Mouse (Mus musculus): ENCODE measurements at regions not wholly inside any gene's neighbourhood (a gene's known extent, or its start where the extent isn't known, plus 50 kb on each side); places are given as distances from the start of the nearest gene placed in this dataset.

DNA sequence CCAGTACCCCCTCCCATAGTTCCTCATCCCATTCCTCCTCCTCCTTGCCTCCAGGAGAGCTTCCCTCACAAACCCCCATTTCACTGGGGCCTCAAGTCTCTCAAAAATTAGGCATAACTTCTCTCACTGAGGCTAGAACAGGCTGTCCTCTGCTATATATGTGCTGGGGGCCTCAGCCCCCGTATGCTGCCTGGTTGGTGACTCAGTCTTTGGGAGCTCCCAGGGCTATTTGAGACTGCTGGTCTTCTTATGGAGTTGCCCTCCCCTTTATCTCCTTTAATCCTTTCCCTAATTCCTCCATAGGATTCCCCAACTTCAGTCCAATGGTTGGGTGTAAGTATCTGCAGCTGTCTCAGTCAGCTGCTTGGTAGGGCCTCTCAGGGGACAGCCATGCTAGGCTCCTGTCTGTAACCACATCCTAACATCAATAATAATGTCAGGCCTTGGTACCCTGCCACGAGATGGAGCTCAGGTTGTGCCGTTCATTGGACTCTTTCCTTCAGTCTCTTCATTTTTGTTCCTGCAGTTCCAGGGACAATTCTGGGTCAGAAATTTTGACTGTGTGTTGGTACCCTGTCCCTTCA is 1126.1 kb upstream of the Lrrc6 start:
- WGBS, result 83% methylated on average over 3 of the region's 3 CpGs
- no peak for DNase-seq (ENCODE audit: low spot score)

DNA sequence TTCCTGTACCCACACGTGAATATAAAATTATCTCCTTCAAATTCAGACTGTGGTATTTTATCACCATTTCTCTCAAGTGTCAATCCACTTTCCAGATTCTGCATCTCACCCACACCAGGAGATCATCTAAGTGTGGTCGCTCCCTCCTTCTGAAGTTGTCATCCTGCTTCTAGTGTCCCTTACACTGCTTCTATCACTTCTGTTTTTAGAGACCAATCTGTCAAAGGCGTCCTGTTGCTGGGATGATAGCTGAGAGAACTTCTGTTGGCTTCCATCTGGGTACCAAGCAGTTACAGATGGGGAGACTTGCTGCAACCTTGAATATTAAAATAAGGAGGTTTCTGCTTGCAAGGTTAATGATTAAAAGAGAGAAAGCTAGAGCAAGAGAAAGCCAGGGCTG is 1111.2 kb upstream of the Lrrc6 start:
- no peaks in the 10 kb centered on the region for H3K36me3 ChIP-seq
- H3K27me3 ChIP-seq (ENCODE audit: insufficient read depth, poor library complexity, severe bottlenecking), result no peaks in the 10 kb centered on the region
- H3K27ac ChIP-seq, result no peak overlapping the region
- WGBS, result 76% methylated on average over 3 of the region's 3 CpGs
- DNase-seq (ENCODE audit: low spot score), result no peak
- H3K9me3 ChIP-seq, result no peaks in the 10 kb centered on the region
- H3K4me3 ChIP-seq, result no peak overlapping the region
- H3K4me1 ChIP-seq (replicated peaks), result no peaks in the 10 kb centered on the region

More for the DNA sequence above, 1126.1 kb upstream of the Lrrc6 start:
- Histone ChIP-seq H3K9me3 (peaks cover 2% of the 10 kb centered on the region; the same call in 1 of the 2 replicates), H3K27me3 (ENCODE audit: insufficient read depth, poor library complexity, severe bottlenecking) (no peaks in the 10 kb centered on the region), H3K4me1 (replicated peaks) (no peaks in the 10 kb centered on the region), H3K36me3 (no peaks in the 10 kb centered on the region), H3K4me3 (no peak overlapping the region), H3K27ac (no peak overlapping the region)

DNA sequence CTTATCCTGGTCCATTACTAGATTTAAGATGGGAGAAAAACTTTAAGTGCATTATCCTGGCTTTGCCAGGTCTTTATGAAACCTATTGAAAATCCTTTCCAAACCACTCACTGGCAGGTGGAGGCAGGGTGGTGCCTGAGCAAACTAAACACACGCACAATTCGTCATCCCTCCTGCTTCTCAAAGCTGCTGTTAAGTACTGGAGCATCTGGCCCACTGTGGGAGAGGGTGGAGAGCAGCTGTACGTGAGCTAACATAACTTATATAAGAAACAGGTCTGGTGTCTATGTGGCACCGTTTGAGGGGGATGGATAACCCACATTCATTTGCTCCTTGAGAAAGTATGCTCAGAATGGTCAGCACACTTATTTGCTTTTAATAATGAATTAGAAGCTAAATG is 1097.7 kb upstream of the Lrrc6 start:
- no peaks in the 10 kb centered on the region for H3K36me3 ChIP-seq
- no peaks in the 10 kb centered on the region for H3K9me3 ChIP-seq
- no peak overlapping the region for H3K27ac ChIP-seq
- no peaks in the 10 kb centered on the region for H3K4me1 ChIP-seq (replicated peaks)
- 85% methylated on average over 4 of the region's 4 CpGs for WGBS
- no peak overlapping the region for H3K4me3 ChIP-seq
- DNase-seq (ENCODE audit: low spot score), result no peak
- no peaks in the 10 kb centered on the region for H3K27me3 ChIP-seq (ENCODE audit: insufficient read depth, poor library complexity, severe bottlenecking)

DNA sequence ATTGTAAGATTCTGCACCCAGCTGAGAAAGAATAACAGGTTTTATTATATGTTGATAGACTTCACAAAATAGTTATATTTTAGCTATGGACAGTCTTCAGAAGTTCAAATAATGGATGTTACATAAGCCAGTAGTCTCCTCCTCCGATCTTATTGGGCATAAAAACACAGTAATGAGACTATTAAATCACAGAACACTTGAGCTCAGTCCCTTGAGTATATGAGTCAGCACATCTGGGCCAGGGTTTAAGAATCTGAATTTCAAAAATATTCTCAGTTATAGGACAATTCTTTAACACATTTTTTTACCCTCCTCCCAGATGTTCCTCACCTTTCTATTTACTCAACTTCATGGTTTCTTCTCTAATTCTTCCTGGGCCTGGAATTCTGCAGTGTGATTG is 1075.9 kb upstream of the Lrrc6 start:
- Histone ChIP-seq H3K9me3 (no peaks in the 10 kb centered on the region), H3K4me1 (replicated peaks) (no peaks in the 10 kb centered on the region), H3K27ac (no peak overlapping the region), H3K27me3 (ENCODE audit: insufficient read depth, poor library complexity, severe bottlenecking) (no peaks in the 10 kb centered on the region), H3K4me3 (no peak overlapping the region), H3K36me3 (no peaks in the 10 kb centered on the region)
- 84% methylated on average over 1 of the region's 1 CpGs for WGBS
- DNase-seq (ENCODE audit: low spot score), result no peak

DNA sequence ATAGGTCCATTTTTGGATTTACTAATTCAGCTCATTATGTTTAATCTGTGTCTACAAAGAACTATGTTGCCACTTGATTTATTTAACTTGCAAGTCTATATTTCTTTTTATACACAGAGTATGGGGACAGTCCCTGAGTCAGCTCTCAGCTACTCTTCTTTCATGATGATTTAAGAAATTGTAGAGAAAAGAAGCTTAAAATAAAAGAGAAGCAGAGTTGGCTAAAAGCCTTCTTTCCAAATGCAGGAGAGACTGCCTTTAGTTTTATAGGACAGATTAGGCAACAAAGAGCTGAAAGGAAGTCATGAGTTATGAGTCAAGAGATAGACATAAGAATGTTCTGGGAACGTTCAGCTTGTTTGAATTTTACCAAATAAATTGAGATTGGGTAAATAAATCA is 1070.9 kb upstream of the Lrrc6 start:
- WGBS, result 75% methylated on average over 1 of the region's 1 CpGs
- H3K27ac ChIP-seq, result no peak overlapping the region
- no peaks in the 10 kb centered on the region for H3K4me1 ChIP-seq (replicated peaks)
- DNase-seq (ENCODE audit: low spot score), result no peak
- no peaks in the 10 kb centered on the region for H3K27me3 ChIP-seq (ENCODE audit: insufficient read depth, poor library complexity, severe bottlenecking)
- H3K9me3 ChIP-seq, result no peaks in the 10 kb centered on the region
- no peaks in the 10 kb centered on the region for H3K36me3 ChIP-seq
- no peak overlapping the region for H3K4me3 ChIP-seq

DNA sequence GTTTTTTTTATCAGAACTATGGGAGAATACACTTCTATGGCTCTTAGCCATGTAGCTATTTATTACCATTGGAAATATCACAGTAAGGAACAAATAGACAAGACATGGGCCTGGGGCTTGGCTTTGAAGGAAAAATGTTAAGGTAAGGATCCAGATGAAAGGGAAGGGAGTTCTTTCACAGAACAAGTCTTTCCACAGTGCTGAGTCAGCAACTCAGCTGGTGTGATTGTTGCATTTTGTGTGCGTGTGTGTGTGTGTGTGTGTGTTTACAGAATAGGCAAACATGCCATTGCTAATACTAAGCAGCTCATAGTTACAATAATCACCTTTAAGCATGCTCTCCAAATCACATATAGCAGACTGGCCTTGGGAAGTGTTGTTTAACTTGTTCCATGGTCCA is 1056.6 kb upstream of the Lrrc6 start:
- WGBS, result 74% methylated on average over 1 of the region's 1 CpGs
- no peak for DNase-seq (ENCODE audit: low spot score)
- H3K36me3 ChIP-seq, result no peaks in the 10 kb centered on the region
- H3K4me3 ChIP-seq, result no peak overlapping the region
- no peaks in the 10 kb centered on the region for H3K9me3 ChIP-seq
- no peaks in the 10 kb centered on the region for H3K27me3 ChIP-seq (ENCODE audit: insufficient read depth, poor library complexity, severe bottlenecking)
- no peak overlapping the region for H3K27ac ChIP-seq
- no peaks in the 10 kb centered on the region for H3K4me1 ChIP-seq (replicated peaks)

DNA sequence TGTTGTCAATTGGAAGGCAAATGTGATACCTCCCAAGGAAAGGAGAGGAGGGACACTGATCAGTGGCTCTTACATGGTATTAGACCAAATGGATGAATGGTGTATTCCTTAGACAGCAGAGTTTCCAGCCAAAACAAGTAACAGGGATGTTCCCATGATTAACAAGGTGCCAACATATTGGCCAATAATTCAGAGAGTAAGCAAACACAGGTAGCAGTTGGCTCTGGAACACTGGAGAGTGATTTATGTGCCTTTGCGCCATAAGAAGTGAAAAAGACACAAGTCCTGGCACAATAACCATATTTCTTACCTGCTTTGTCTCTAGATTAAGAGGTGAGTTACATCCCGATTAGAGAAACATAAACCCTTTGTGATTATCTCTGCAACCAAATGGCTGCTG is 1051.2 kb upstream of the Lrrc6 start:
- Histone ChIP-seq H3K27me3 (ENCODE audit: insufficient read depth, poor library complexity, severe bottlenecking) (no peaks in the 10 kb centered on the region), H3K4me1 (replicated peaks) (no peaks in the 10 kb centered on the region), H3K27ac (no peak overlapping the region), H3K36me3 (no peaks in the 10 kb centered on the region), H3K4me3 (no peak overlapping the region), H3K9me3 (no peaks in the 10 kb centered on the region)
- WGBS, result 91% methylated on average over 2 of the region's 2 CpGs
- no peak for DNase-seq (ENCODE audit: low spot score)

DNA sequence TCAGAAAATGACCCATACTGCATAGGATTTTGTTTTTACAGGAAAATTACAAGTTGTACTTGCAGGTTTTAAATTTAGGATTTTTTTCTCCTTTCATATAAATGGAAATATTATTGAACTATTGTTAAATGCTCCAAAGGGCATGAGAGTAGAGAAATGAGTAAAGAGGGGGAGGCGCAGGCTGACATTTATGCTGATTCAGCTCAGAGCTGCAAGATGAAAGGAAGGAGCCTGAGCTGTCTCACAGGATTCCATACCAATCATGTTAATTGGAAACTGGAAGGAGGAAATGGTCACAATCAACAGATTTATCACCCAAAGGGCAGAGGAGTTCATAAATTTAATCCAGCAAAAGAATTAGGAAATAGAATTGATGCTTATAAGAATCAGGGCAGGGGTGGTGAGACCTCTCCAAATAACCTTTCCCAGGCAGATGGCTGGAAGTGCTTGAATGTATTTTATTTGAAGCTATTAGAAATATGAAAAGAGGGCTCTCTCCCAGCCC is 1046.2 kb upstream of the Lrrc6 start:
- Histone ChIP-seq H3K4me1 (replicated peaks) (no peaks in the 10 kb centered on the region), H3K9me3 (no peaks in the 10 kb centered on the region), H3K4me3 (no peak overlapping the region), H3K36me3 (no peaks in the 10 kb centered on the region), H3K27me3 (ENCODE audit: insufficient read depth, poor library complexity, severe bottlenecking) (no peaks in the 10 kb centered on the region), H3K27ac (no peak overlapping the region)
- no peak for DNase-seq (ENCODE audit: low spot score)
- 90% methylated on average over 1 of the region's 1 CpGs for WGBS

DNA sequence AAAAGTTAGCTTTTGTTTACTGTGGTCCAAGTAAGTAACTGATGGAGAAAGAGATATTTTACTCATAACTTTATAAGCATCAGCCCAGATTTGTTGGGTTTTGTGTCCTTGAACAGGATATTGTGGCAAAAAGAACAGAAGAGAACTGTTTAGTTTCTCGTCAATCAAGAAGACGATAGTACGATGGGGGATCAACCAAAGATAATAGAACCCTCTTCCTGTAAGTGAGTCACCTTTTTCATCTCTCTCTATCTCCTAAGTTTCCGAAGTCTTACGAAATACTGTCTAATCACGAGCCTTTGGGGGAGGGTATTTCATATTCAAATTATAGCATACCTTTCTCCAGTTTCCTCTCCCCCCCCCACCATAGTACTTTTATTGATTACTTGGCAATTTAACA is 1045.0 kb upstream of the Lrrc6 start:
- DNase-seq (ENCODE audit: low spot score), result no peak
- Histone ChIP-seq H3K9me3 (no peaks in the 10 kb centered on the region), H3K36me3 (no peaks in the 10 kb centered on the region), H3K27me3 (ENCODE audit: insufficient read depth, poor library complexity, severe bottlenecking) (no peaks in the 10 kb centered on the region), H3K27ac (no peak overlapping the region), H3K4me3 (no peak overlapping the region), H3K4me1 (replicated peaks) (no peaks in the 10 kb centered on the region)
- WGBS, result 86% methylated on average over 6 of the region's 6 CpGs

DNA sequence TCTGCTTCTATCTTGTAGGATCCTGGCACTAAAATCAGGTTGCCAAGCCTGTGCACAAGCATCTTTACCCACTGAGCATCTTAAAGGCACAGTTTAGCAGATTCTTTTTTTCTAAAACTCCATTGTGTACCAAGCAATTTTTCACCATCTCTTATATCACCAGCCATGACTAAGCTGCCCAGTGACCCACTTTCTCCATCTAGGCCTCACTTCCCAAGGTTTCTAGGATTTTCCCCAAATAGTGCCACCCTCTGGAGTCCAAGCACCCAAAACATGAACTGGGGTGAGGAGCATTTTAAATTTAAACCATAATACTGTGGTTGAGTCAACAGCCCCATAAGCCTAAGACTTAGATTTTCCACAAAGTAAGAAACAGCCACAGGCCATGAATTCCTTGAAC is 1013.0 kb upstream of the Lrrc6 start:
- no peak for DNase-seq (ENCODE audit: low spot score)
- no peaks in the 10 kb centered on the region for H3K4me1 ChIP-seq (replicated peaks)
- no peaks in the 10 kb centered on the region for H3K9me3 ChIP-seq
- H3K27ac ChIP-seq, result no peak overlapping the region
- no peaks in the 10 kb centered on the region for H3K27me3 ChIP-seq (ENCODE audit: insufficient read depth, poor library complexity, severe bottlenecking)
- H3K36me3 ChIP-seq, result no peaks in the 10 kb centered on the region
- H3K4me3 ChIP-seq, result no peak overlapping the region

DNA sequence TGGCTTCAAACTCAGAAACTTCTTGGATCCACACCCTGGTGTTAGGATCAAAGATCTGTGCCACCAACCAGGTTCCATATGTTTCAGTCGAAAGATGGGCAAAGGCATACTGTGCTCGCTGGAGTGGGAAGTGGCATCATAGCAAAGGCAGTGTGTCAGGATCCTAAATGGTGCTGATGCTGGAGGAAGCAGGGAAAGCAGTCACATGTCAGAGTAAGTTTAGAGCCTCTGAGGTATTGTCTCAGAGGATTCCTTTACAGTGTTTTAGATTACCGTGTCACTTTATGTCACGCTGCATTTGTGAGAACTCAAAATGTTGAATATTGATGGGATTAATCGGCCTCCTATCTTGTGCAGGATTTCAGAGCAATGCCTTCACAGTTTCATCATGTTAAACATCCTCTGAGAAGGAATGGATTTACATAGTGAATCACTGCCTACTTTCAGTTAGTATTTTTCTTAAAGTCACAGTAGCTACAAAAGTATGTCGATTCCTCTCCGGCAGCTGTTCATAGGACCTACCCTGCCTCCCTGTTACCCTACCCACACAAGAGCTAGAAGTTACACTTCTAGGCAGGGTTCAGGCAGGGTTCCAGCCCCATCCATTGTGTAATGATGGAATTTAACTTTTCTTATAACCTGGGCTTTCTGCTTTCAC is 994.4 kb upstream of the Lrrc6 start:
- H3K36me3 ChIP-seq, result no peaks in the 10 kb centered on the region
- no peak for DNase-seq (ENCODE audit: low spot score)
- no peak overlapping the region for H3K27ac ChIP-seq
- WGBS, result 76% methylated on average over 7 of the region's 7 CpGs
- H3K9me3 ChIP-seq, result no peaks in the 10 kb centered on the region
- no peak overlapping the region for H3K4me3 ChIP-seq
- no peaks in the 10 kb centered on the region for H3K27me3 ChIP-seq (ENCODE audit: insufficient read depth, poor library complexity, severe bottlenecking)
- 0 out of 2 replicates have a peak, but pooled peaks cover 4% of the 10 kb centered on the region for H3K4me1 ChIP-seq (replicated peaks)

DNA sequence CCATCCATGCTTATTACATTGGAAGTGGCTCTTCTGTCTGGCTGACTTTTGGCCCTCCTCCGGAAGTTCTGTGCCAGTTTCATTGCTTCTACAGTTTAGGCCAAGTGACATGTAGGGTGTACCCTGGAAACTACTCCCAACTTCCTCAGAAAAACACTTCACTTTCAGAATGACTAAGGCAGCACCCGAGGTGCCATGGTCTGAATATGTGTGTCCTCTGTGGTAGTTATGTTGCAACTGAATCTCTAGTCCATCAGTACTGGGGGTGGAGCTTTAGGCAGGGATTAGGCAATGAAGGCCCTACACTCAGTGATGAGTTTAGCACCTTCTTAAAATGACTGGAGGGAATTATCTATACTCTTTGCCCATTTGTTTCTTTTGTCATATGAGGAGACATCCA is 981.0 kb upstream of the Lrrc6 start:
- no peak for DNase-seq (ENCODE audit: low spot score)
- H3K36me3 ChIP-seq, result no peaks in the 10 kb centered on the region
- H3K9me3 ChIP-seq, result no peaks in the 10 kb centered on the region
- 93% methylated on average over 2 of the region's 2 CpGs for WGBS
- peaks cover 6% of the 10 kb centered on the region; the same call in 1 of the 2 replicates for H3K4me1 ChIP-seq (replicated peaks)
- H3K4me3 ChIP-seq, result no peak overlapping the region
- H3K27me3 ChIP-seq (ENCODE audit: insufficient read depth, poor library complexity, severe bottlenecking), result peaks cover 12% of the 10 kb centered on the region; the same call in 1 of the 2 replicates
- no peak overlapping the region for H3K27ac ChIP-seq

DNA sequence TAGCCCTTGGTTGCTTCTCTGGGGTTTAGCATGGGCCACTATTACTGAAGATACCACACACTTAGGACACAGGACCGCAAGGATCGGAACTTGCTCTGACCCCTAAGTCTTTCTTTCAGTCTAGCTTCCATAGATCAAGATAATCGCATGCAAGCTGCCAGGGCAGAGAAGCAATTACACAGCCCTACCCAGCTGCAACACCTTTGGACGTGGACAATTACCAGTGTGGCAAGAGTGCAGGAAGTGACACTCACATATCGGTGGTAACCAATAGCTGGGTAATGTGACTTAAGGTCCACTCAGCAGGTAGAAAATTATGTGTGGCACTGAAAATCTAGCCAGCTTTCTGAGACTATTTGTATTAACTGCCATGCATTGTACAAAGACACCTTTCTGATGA is 973.6 kb upstream of the Lrrc6 start:
- no peak overlapping the region for H3K27ac ChIP-seq
- 89% methylated on average over 5 of the region's 5 CpGs for WGBS
- DNase-seq (ENCODE audit: low spot score), result no peak

More for the DNA sequence above, 973.6 kb upstream of the Lrrc6 start:
- Histone ChIP-seq H3K36me3 (no peaks in the 10 kb centered on the region), H3K27me3 (ENCODE audit: insufficient read depth, poor library complexity, severe bottlenecking) (peaks cover 3% of the 10 kb centered on the region; the same call in 1 of the 2 replicates), H3K4me3 (no peak overlapping the region), H3K4me1 (replicated peaks) (no peaks in the 10 kb centered on the region), H3K9me3 (no peaks in the 10 kb centered on the region)
